Mouse (Mus musculus): Measurements from ENCODE around the gene Reln.

Gene Reln

DNA sequence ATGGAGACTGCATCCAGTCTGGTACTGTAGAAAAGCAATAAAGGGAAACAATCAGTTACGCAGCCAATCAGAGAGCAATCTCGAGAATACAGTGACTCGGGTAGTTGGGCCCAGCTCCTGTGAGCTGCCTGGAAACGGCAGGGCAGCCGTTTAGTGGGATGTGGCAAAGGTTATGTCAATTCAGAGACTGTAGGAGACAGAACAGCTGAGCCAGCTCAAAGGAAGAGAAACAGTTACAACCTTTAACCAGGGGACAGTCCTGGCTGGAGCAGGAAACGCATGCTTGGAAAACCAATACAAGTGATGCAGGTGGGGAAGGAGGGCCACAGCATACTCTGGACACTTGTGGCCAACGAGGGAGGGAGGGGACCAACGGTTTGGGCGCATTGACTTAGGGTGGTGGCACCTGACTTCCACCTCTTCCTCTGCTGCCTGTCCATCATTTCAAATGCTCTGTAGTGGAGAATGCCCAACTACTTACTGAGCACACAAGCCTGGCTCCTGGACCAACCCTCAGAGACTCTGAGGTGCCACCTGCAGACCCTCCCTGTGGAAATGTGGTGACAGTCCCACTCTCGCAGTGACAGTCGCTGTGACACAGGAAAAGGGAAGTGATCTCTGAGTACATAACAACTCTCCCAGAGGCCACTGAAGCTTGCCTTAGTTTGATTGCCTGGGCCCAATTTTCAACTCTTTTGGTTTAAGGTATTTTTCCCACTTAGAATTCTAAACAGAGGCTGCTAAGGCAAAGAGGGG, 337.0 kb downstream of the Reln start:
- DNase-seq (ENCODE audit: low spot score in 2 of 2): no peak

DNA sequence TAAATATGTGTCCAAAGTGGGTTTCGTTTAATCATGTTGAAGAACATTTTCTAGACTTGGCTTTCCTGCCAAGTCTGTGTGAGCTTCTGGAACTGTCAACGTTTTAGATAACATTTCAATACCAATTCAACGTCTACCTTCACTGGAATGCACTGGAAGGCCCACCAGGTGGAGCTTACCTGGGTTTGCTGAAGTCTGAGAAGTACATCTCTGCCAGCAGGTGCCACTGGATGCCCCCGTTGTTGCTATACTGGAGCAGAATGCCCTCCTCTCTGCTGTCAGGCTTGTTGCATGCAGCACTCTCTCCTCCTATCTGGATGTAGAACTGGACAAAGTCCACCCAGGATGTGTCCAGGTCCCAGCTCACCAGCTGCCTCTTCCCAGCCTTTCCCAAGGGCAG, 340.6 kb downstream of the Reln start:
- no peak for DNase-seq (ENCODE audit: low spot score in 2 of 2)

DNA sequence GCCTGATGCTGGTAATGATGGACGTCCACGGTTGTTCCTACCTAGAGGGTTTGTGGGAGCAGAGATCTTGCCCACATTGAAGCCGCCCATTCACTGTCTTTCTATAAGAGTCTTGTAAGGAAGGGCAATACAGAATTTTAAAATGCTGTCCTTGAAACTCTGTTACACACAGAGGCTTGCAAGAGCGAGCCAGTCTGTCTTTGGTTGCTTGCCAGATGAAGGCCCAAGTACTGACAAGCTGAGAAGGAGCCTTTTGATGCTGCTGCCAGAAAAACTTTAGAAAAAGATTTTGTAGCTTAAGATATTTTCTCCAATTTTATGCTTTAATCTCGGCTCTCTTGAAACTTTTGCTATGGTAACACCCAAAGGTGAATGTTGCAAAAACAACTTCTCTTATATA, 356.8 kb downstream of the Reln start:
- peak in 1 of 2 experiments; percentile 31 for DNase-seq (ENCODE audit: low spot score in 2 of 2)

GRCm38 (mm10) chr5:21986311-21986710, 358.2 kb downstream of the Reln start:
- DNase-seq (ENCODE audit: low spot score in 2 of 2): peak; percentile 26 to 56

- DNase-seq (ENCODE audit: low spot score in 2 of 2): peak; percentile 23 to 33
Observed at GRCm38 (mm10) chr5:21983021-21983667, 361.4 kb downstream of the Reln start.

DNA sequence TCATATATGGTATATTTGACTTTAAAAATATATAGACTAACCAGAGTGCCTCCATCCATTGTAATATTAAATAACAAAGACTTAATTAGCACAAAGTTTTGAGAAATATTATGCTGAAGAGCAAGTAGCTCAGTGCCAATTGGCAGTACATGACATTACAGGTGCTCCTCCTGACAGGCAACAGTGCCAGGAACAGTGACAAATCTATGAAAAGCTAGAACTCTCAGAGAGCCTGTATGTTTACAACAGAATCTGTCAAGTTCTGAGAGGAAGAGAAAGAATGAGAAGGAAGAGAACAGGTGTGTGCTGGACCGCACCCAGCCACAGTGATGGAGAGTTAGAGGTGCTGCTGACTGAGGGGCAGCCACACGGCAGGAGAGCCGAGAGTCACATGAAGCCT, 363.3 kb downstream of the Reln start:
- no peak for DNase-seq (ENCODE audit: low spot score in 2 of 2)

DNA sequence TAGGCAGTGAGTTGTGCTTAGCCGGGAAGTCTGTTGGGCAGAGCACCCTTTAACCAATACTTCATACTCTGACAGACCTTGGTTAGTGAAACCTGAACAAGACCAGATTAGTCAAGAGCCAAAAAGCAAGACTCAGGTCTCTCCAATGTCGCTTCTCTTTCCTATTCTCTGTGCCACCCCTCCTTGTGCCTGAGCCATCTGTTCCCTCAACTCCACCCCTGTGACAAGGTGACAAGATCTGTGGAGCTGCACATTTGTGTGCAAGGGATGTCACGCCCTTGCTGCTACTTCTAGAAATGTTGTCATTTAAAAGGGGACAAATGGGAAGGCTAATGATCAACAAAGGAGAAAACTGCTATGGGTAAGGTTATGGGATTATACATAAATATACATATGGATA, 364.0 kb downstream of the Reln start:
- DNase-seq (ENCODE audit: low spot score in 2 of 2): no peak

DNA sequence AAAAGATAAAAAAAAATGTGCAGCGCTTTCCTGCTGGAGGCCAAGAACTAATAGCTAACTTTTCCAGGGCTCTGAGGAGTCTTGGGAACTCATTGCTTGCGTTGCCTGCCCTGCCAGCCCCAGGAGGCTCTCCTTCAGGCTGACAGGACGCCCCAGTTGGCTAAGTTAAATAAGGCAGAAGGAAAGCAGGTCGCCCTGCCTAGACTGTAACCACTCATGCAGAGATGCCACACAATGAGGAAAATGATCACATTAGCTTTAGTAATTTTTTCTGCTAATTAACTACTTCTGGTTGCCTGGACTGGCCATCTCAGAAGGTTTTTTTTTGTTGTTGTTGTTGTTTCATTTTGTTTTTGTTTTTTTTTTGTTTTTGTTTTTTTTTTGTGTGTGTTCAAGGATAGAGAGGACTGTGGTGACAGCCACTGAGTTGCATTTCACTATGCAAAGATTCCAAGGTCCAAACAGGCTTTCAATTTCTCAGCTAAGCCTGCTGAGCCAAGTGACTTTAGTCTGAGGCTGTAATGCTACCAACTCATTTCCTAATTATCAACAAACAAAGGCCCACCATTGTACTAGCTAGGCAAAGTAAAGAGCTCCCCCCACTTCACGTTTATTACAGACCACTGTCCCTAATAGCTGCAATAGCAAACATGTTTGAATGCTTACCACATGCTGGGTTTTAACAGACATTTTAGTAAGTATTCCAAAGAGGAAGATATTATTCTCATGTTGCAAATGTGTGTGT, 371.1 kb downstream of the Reln start:
- no peak for DNase-seq (ENCODE audit: low spot score in 2 of 2)

DNA sequence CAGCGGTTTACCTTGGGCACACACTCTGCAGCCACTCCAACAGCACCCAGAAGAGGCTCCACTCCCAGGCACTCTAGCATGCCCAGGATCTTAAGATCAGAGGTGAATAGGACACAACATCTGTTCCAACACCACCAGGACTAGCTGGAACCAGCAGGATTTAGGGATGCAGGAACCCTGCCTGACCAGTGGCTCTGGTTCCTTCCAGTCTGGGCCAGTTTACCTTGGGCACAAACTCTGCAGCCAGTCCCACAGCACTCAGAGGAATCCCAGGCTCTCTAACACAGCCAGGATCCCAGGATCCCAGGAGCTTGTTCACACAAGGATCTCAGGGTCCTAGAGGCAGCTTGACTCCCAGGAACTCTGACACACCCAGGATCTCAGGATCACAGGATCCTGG, 382.7 kb downstream of the Reln start:
- no peak for DNase-seq (ENCODE audit: low spot score in 2 of 2)

GRCm38 (mm10) chr5:21960151-21960550, 384.4 kb downstream of the Reln start:
- DNase-seq (ENCODE audit: low spot score in 2 of 2): no peak

- no peak for DNase-seq (ENCODE audit: low spot score in 2 of 2)
Observed at GRCm38 (mm10) chr5:21957586-21957985, 386.9 kb downstream of the Reln start.

GRCm38 (mm10) chr5:21957061-21957460, 387.4 kb downstream of the Reln start:
- no peak for DNase-seq (ENCODE audit: low spot score in 2 of 2)

- no peak for DNase-seq (ENCODE audit: low spot score in 2 of 2)
Observed at GRCm38 (mm10) chr5:21949507-21949897, 395.0 kb downstream of the Reln start.

GRCm38 (mm10) chr5:21948736-21949506, 395.6 kb downstream of the Reln start:
- no peak for DNase-seq (ENCODE audit: low spot score in 2 of 2)

DNA sequence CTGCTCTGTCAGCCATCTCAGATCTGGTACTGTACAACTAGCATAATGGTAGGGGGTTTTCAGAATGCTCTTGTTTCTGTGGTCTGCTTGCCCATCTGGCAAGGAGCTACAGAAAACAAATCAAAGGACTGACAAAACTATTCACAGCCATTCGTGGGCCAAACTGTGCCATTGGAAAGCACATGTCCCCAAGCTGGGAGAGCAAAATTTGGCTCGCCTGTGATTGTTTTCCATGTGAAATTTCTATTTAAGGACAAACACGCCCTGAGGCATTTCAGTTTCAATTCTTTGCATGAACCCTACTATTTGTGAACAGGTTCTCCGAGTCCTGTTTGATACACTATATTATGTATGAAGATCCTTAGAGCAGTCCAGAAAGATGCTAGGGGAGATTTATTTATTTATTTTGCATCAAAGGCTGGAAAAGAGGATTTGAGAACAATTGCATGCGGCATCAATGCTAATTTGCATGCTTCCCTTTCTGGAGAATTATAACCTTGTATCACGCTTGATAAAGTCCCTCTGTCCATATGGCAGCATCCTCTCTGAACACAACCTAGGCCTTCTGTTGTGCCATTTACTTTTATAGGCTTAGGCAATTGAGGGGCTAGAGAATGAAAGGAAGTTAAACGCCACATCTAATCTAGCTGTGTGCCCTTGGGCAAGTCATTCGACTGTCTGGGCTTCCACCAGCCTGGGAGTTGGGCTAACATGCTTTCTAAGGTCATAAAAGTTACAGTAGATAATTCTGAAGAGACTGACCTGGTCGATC, 396.7 kb downstream of the Reln start:
- DNase-seq (ENCODE audit: low spot score in 2 of 2): no peak

DNA sequence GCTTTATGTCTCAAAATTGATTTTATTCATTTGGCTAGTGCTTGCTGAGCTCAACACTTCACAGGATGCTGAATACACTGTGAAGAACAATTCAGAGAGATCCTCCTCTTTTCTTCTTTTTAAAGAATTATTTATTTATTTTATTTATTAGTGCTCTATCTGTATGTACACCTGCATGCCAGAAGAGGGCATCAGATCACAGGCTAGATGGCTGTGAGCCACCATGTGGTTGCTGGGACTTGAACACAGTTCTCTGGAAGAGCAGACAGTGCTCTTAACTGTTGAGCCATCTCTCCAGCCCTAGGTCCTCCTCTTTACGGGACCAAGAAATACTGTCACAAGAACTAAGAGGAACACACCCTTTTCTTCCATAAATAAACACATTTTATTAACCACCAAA, 399.9 kb downstream of the Reln start:
- no peak for DNase-seq (ENCODE audit: low spot score in 2 of 2)

- DNase-seq (ENCODE audit: low spot score in 2 of 2): no peak
Observed at GRCm38 (mm10) chr5:21939405-21939804, 405.1 kb downstream of the Reln start.

DNA sequence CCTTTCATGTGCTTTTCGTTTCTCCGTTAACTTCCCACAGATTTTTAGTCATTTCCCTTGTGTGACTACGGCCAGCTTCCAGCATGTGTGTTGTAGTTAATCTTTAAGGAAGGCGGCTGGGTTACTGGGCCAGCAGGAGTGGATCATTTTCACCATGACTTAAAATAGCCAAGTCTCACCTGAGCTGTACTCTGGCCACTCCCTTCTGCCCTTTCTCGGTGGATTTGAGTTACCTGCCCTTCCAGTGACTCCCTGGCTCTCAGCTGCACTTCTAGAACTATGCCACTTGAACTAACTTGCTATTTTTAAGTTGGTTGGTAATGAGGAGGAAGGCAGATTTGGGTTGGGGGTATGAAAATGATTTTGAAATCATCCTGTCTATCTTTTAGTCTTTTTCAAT, 406.4 kb downstream of the Reln start:
- no peak for DNase-seq (ENCODE audit: low spot score in 2 of 2)

GRCm38 (mm10) chr5:21936627-21937026, 407.9 kb downstream of the Reln start:
- DNase-seq (ENCODE audit: low spot score in 2 of 2): no peak

DNA sequence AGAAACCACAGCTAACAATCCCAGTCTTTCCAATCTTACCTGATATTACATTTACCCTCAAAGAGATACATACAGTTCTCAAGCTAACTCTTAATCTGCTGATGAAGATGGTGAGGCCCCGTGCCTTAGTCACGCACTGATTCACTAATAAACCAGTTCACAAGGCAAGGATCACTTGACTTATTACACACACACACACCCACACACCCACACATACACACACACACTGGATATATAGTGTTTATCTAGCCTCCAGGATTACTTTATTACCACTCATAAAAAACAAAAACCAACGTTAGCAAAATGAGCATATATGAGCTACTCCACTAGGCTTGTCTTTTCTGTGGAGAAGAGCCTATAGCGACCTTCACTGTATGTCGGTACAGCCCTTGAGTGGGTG, 408.4 kb downstream of the Reln start:
- DNase-seq (ENCODE audit: low spot score in 2 of 2): no peak

- DNase-seq (ENCODE audit: low spot score in 2 of 2): no peak
Observed at GRCm38 (mm10) chr5:21934811-21935396, 409.6 kb downstream of the Reln start.

All from frontal cortex, postnatal 36 days (tissue).